9 mouse cellular contexts compared by ENCODE assay signal in genomic region chr5:120231435-120232147, GRCm38 (mm10).
DNase-seq lines count a peak whose midpoint lies in the region; ATAC-seq and TF ChIP-seq lines count a peak whose summit lies in the region.
"Had no signal": no experiment of that assay in that cellular context is flagged by ENCODE, and none has a peak within 500 bp of the region (broad histone marks: within the 10 kb centered on the region; RNA-seq: fewer than 3 reads in every experiment).

No protein-coding gene starts in this region.

- H3K4me2 ChIP-seq in liver, embryonic 11.5 days, result peak overlapping the region; percentile 39
- H3K4me2 ChIP-seq in embryonic facial prominence, embryonic 15.5 days (replicated peaks), result peak overlapping the region; percentile 29; the same call in 1 of the 2 replicates
- peak overlapping the region; percentile 55 for H3K4me2 ChIP-seq in hindbrain, embryonic 16.5 days (ENCODE audit: low read length)
- H3K4me2 ChIP-seq in neural tube, embryonic 12.5 days (replicated peaks), result peak overlapping the region; percentile 61

- no peak overlapping the region for H3K27ac ChIP-seq in liver, embryonic 11.5 days (ENCODE audit: low read depth, low read length)
- no peak overlapping the region for H3K27ac ChIP-seq in embryonic facial prominence, embryonic 15.5 days (replicated peaks)
- peak overlapping the region; percentile 87 for H3K27ac ChIP-seq in hindbrain, embryonic 16.5 days (ENCODE audit: low read depth, low read length)
- H3K27ac ChIP-seq in neural tube, embryonic 12.5 days, result peak overlapping the region; percentile 87
- no peak overlapping the region for H3K27ac ChIP-seq in cerebellum, adult 2 months (ENCODE audit: insufficient read depth, low read length)

- H3K4me3 ChIP-seq in liver, embryonic 11.5 days (ENCODE audit: low read depth, low read length), result no peak overlapping the region
- H3K4me3 ChIP-seq in embryonic facial prominence, embryonic 15.5 days (replicated peaks), result no peak overlapping the region
- peak overlapping the region; percentile 18; the same call in 1 of the 2 replicates for H3K4me3 ChIP-seq in hindbrain, embryonic 16.5 days (ENCODE audit: low read length)
- H3K4me3 ChIP-seq in neural tube, embryonic 12.5 days, result peak overlapping the region; percentile 2; the same call in 1 of the 2 replicates
- H3K4me3 ChIP-seq in cerebellum, adult 2 months (replicated peaks; ENCODE audit: insufficient read depth, low read depth, low read length), result no peak overlapping the region

- intact Hi-C loops in gastrocnemius, postnatal 14 days (cut with DNase I; ENCODE audit: low total_unique reads), result no loop called here

- peaks cover 9% of the 10 kb centered on the region; the same call in 1 of the 2 replicates for H3K27me3 ChIP-seq in liver, embryonic 11.5 days (replicated peaks; ENCODE audit: control insufficient read depth, insufficient read depth, low read length)
- H3K27me3 ChIP-seq in embryonic facial prominence, embryonic 15.5 days, result peaks cover 10% of the 10 kb centered on the region
- no peaks in the 10 kb centered on the region for H3K27me3 ChIP-seq in hindbrain, embryonic 16.5 days (replicated peaks; ENCODE audit: control insufficient read depth, insufficient read depth, low read length)
- H3K27me3 ChIP-seq in neural tube, embryonic 12.5 days (replicated peaks), result peaks cover 11% of the 10 kb centered on the region; the same call in 1 of the 2 replicates
- H3K27me3 ChIP-seq in cerebellum, adult 2 months (ENCODE audit: control insufficient read depth, insufficient read depth, low read length), result no peaks in the 10 kb centered on the region

- no peak overlapping the region for H3K9ac ChIP-seq in liver, embryonic 11.5 days (ENCODE audit: low read depth, low read length)
- no peak overlapping the region for H3K9ac ChIP-seq in embryonic facial prominence, embryonic 15.5 days
- peak overlapping the region; percentile 57 for H3K9ac ChIP-seq in hindbrain, embryonic 16.5 days (ENCODE audit: low read depth, low read length)
- H3K9ac ChIP-seq in neural tube, embryonic 12.5 days, result peak overlapping the region; percentile 46

- no peak for TF ChIP-seq POLR2A in cerebellum, adult 2 months (IDR thresholded peaks at IDR 0.05; ENCODE audit: borderline replicate concordance, insufficient read depth, low read length)

- no peak for ATAC-seq in liver, embryonic 11.5 days (replicated peaks; ENCODE audit: low FRiP score)
- no peak for ATAC-seq in embryonic facial prominence, embryonic 15.5 days (ENCODE audit: insufficient number of reproducible peaks, low FRiP score, low TSS enrichment, low read depth)
- peak; percentile 44 for ATAC-seq in hindbrain, embryonic 16.5 days
- ATAC-seq in neural tube, embryonic 12.5 days (ENCODE audit: low FRiP score, low read depth), result peak; percentile 62

- H3K9me3 ChIP-seq in liver, embryonic 11.5 days (ENCODE audit: control insufficient read depth, low read length), result no peaks in the 10 kb centered on the region
- H3K9me3 ChIP-seq in embryonic facial prominence, embryonic 15.5 days (replicated peaks), result no peaks in the 10 kb centered on the region
- H3K9me3 ChIP-seq in hindbrain, embryonic 16.5 days (ENCODE audit: control insufficient read depth, low read length), result no peaks in the 10 kb centered on the region
- no peaks in the 10 kb centered on the region for H3K9me3 ChIP-seq in neural tube, embryonic 12.5 days

- 12% methylated on average over 25 of the region's 25 CpGs for WGBS in liver, embryonic 11.5 days
- 4% methylated on average over 22 of the region's 25 CpGs for WGBS in embryonic facial prominence, embryonic 15.5 days
- WGBS in hindbrain, embryonic 16.5 days, result 4% methylated on average over 19 of the region's 25 CpGs
- WGBS in neural tube, embryonic 12.5 days, result 4% methylated on average over 25 of the region's 25 CpGs
- WGBS in cerebellum, adult 2 months, result 14% methylated on average over 25 of the region's 25 CpGs

- no peak for DNase-seq in liver, embryonic 11.5 days (ENCODE audit: low spot score)
- DNase-seq in liver, result no peak
- no peak for DNase-seq in cerebellum, adult 2 months
- no peak for DNase-seq in gastrocnemius, postnatal 14 days
- DNase-seq: kidney, postnatal 25 days; thymus, adult 2 months had no signal

- H3K4me1 ChIP-seq in liver, embryonic 11.5 days (replicated peaks; ENCODE audit: control insufficient read depth, insufficient read depth, low read length), result no peaks in the 10 kb centered on the region; the same call in 1 of the 2 replicates
- H3K4me1 ChIP-seq in embryonic facial prominence, embryonic 15.5 days, result peaks cover 8% of the 10 kb centered on the region; the same call in 1 of the 2 replicates
- H3K4me1 ChIP-seq in hindbrain, embryonic 16.5 days (ENCODE audit: control insufficient read depth, insufficient read depth, low read depth, low read length), result peaks cover 24% of the 10 kb centered on the region
- H3K4me1 ChIP-seq in neural tube, embryonic 12.5 days, result peaks cover 37% of the 10 kb centered on the region
- no peaks in the 10 kb centered on the region; the same call in 1 of the 2 replicates for H3K4me1 ChIP-seq in cerebellum, adult 2 months (ENCODE audit: control insufficient read depth, insufficient read depth, low read length)

- no peak for TF ChIP-seq CTCF in cerebellum, adult 2 months (IDR thresholded peaks at IDR 0.05; ENCODE audit: borderline replicate concordance, insufficient read depth, low read depth, low read length)

- H3K36me3 ChIP-seq in liver, embryonic 11.5 days (ENCODE audit: control insufficient read depth, insufficient read depth, low read length), result no peaks in the 10 kb centered on the region
- H3K36me3 ChIP-seq in embryonic facial prominence, embryonic 15.5 days, result no peaks in the 10 kb centered on the region
- no peaks in the 10 kb centered on the region for H3K36me3 ChIP-seq in hindbrain, embryonic 16.5 days (ENCODE audit: control insufficient read depth, insufficient read depth, low read length)
- no peaks in the 10 kb centered on the region for H3K36me3 ChIP-seq in neural tube, embryonic 12.5 days

Comparison
In these comparisons a context has a peak if more than half of its experiments do, and no peak if none do; other contexts are left out.
1. ATAC-seq: peak in hindbrain, embryonic 16.5 days (single experiment) and neural tube, embryonic 12.5 days (single experiment); none in liver, embryonic 11.5 days (single experiment) and embryonic facial prominence, embryonic 15.5 days (single experiment).
2. H3K27ac ChIP-seq: peak in hindbrain, embryonic 16.5 days (single experiment) and neural tube, embryonic 12.5 days (single experiment); none in liver, embryonic 11.5 days (single experiment), embryonic facial prominence, embryonic 15.5 days (single experiment) and cerebellum, adult 2 months (single experiment).
3. H3K4me3 ChIP-seq: peak in hindbrain, embryonic 16.5 days (single experiment) and neural tube, embryonic 12.5 days (single experiment); none in liver, embryonic 11.5 days (single experiment), embryonic facial prominence, embryonic 15.5 days (single experiment) and cerebellum, adult 2 months (single experiment).
4. H3K9ac ChIP-seq: peak in hindbrain, embryonic 16.5 days (single experiment) and neural tube, embryonic 12.5 days (single experiment); none in liver, embryonic 11.5 days (single experiment) and embryonic facial prominence, embryonic 15.5 days (single experiment).
5. Peak in every context shown above with its lines, with median percentiles within 50 percentile points of each other: H3K4me2 ChIP-seq.